Mouse (Mus musculus): ENCODE measurements around the gene Tbx21.

DNA sequence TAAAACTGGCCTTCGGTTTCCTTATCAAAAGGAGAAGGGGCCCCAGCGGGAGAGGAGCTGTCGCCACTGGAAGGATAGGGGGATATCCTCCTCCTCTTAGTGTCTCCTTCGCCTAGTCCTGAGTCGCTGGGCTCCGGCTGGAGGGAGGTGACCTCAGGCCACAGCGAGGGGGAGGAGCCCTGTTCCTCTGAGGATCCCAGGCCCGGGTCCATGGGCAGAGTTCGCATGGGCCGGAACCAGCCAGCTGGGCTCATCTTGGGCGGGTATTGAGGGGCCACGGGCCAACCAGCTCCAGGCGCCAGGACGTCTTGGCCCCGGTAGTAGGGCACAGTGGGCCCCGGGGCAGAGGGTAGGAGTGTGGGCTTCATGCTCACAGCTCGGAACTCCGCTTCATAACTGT, 16.3 kb downstream of the Tbx21 start:
- TF ChIP-seq CTCF (IDR thresholded peaks at IDR 0.05; ENCODE audit: insufficient read depth, low read length) (no peak), POLR2A (IDR thresholded peaks at IDR 0.05; ENCODE audit: borderline replicate concordance, extremely low read depth, low read depth, low read length) (no peak)
